Mouse (Mus musculus) kidney, embryonic 15.5 days (tissue): Measurements from ENCODE around the gene Anapc16. TPM values are rescaled to one million over a fixed set of nuclear protein-coding genes. Genes with fewer than 3 reads are reported as not detected.
A peak's percentile ranks its signal among the peaks of the same experiment; 100 is the strongest.

ENCODE experiments used
- ATAC-seq: fragments of 200-750 bp; cut with Nextera tagmentation; replicated peaks from 2 replicates; pipeline ENCODE4 v1.8.0; 2017; ENCODE audit warnings: moderate TSS enrichment; ENCODE audit not compliant: low FRiP score
- H3K27ac ChIP-seq: fragments of 300-500 bp; sonication (generic); 2 replicates; pipeline ENCODE4 v1.5.1; 2015; ENCODE audit warnings: mild to moderate bottlenecking, inconsistent platforms
- H3K27me3 ChIP-seq: fragments of 300-500 bp; sonication (generic); 2 replicates; pipeline ENCODE4 v1.6.1; 2015; ENCODE audit warnings: inconsistent platforms
- H3K36me3 ChIP-seq: fragments of 300-500 bp; sonication (generic); 2 replicates; pipeline ENCODE4 v1.6.1; 2015; ENCODE audit warnings: inconsistent platforms
- H3K4me1 ChIP-seq: fragments of 300-500 bp; sonication (generic); 2 replicates; pipeline ENCODE4 v1.6.1; 2015; ENCODE audit warnings: inconsistent platforms
- H3K4me2 ChIP-seq: fragments of 300-500 bp; sonication (generic); 2 replicates; pipeline ENCODE4 v1.6.1; 2015; ENCODE audit warnings: moderate library complexity, mild to moderate bottlenecking, inconsistent platforms
- H3K4me3 ChIP-seq: fragments of 300-500 bp; sonication (generic); replicated peaks from 2 replicates; pipeline ENCODE4 v1.5.1; 2015; ENCODE audit warnings: mild to moderate bottlenecking, inconsistent platforms
- H3K9ac ChIP-seq: fragments of 300-500 bp; sonication (generic); 2 replicates; pipeline ENCODE4 v1.6.1; 2015; ENCODE audit warnings: mild to moderate bottlenecking, inconsistent platforms
- H3K9me3 ChIP-seq: fragments of 300-500 bp; sonication (generic); replicated peaks from 2 replicates; pipeline ENCODE4 v1.6.1; 2016; ENCODE audit warnings: inconsistent platforms
- WGBS: fragments of 180-500 bp; shearing (Covaris S2); methylation state at CpG from one replicate; pipeline ENCODE4 v1.1.7; 2015; ENCODE audit warnings: mixed read lengths; 5-methylcytosine and 5-hydroxymethylcytosine counted together
- polyA plus RNA-seq: library from polyadenylated mRNA; unstranded; fragments of >200 nt; fragmentation: Nextera tagmentation; extraction: Ambion mirVana; gene quantifications from 2 replicates; pipeline ENCODE4 v1.2.1, GENCODE M21; 2015

The Anapc16 gene
- 102 and 107 TPM in 2 replicates for polyA plus RNA-seq

GRCm38 (mm10) chr10:60002673-60003212 lies at the start of gene Anapc16, which contains the start of gene Ascc1:
Anapc16 (minus strand) TSS chr10:60003135.
Ascc1 (plus strand) TSS chr10:60002805.
- H3K27ac ChIP-seq = peak within 1 kb of the TSS; percentile 100
- H3K4me3 ChIP-seq = peak within 1 kb of the TSS; percentile 75
- peak within 1 kb of the TSS; percentile 80 for H3K9ac ChIP-seq
- H3K36me3 ChIP-seq = peaks cover 29% of the 10 kb centered on the region
- H3K4me2 ChIP-seq = peak within 1 kb of the TSS; percentile 77
- H3K4me1 ChIP-seq = peaks cover 19% of the 10 kb centered on the region
- ATAC-seq = peak; percentile 97
- no peaks in the 10 kb centered on the region for H3K9me3 ChIP-seq
- WGBS = under 1% methylated on average over 51 of the region's 51 CpGs
- H3K27me3 ChIP-seq = no peaks in the 10 kb centered on the region

- H3K4me2 ChIP-seq = no peak overlapping the region
- WGBS = 98% methylated on average over 10 of the region's 10 CpGs
- no peaks in the 10 kb centered on the region for H3K9me3 ChIP-seq
- H3K4me1 ChIP-seq = no peaks in the 10 kb centered on the region
- no peak overlapping the region for H3K27ac ChIP-seq
- H3K4me3 ChIP-seq = no peak overlapping the region
- no peak for ATAC-seq
- no peaks in the 10 kb centered on the region for H3K27me3 ChIP-seq
- H3K36me3 ChIP-seq = peaks cover 21% of the 10 kb centered on the region
- no peak overlapping the region for H3K9ac ChIP-seq
Measured at GRCm38 (mm10) chr10:60050581-60050980, 47.6 kb upstream of the Anapc16 start.

GRCm38 (mm10) chr10:60046696-60047095 lies 43.8 kb upstream of the Anapc16 start:
- no peaks in the 10 kb centered on the region for H3K9me3 ChIP-seq
- H3K9ac ChIP-seq = no peak overlapping the region
- peaks cover 26% of the 10 kb centered on the region for H3K36me3 ChIP-seq
- H3K4me2 ChIP-seq = no peak overlapping the region
- H3K27me3 ChIP-seq = no peaks in the 10 kb centered on the region
- no peaks in the 10 kb centered on the region for H3K4me1 ChIP-seq
- no peak overlapping the region for H3K27ac ChIP-seq
- H3K4me3 ChIP-seq = no peak overlapping the region
- ATAC-seq = no peak
- WGBS = 74% methylated on average over 5 of the region's 5 CpGs

GRCm38 (mm10) chr10:60042350-60042922 lies 39.5 kb upstream of the Anapc16 start:
- 74% methylated on average over 8 of the region's 8 CpGs for WGBS
- Histone ChIP-seq H3K9me3 (no peaks in the 10 kb centered on the region), H3K27ac (no peak overlapping the region), H3K27me3 (no peaks in the 10 kb centered on the region), H3K9ac (no peak overlapping the region), H3K4me3 (no peak overlapping the region), H3K4me1 (no peaks in the 10 kb centered on the region), H3K4me2 (no peak overlapping the region), H3K36me3 (0 out of 2 replicates have a peak, but pooled peaks cover 6% of the 10 kb centered on the region)
- no peak for ATAC-seq

GRCm38 (mm10) chr10:60035744-60036143 lies 32.8 kb upstream of the Anapc16 start:
- H3K4me2 ChIP-seq = no peak overlapping the region
- H3K9me3 ChIP-seq = no peaks in the 10 kb centered on the region
- H3K4me1 ChIP-seq = peaks cover 23% of the 10 kb centered on the region
- no peaks in the 10 kb centered on the region for H3K36me3 ChIP-seq
- no peak overlapping the region for H3K4me3 ChIP-seq
- H3K9ac ChIP-seq = no peak overlapping the region
- 77% methylated on average over 4 of the region's 4 CpGs for WGBS
- H3K27ac ChIP-seq = no peak overlapping the region
- H3K27me3 ChIP-seq = no peaks in the 10 kb centered on the region
- no peak for ATAC-seq

GRCm38 (mm10) chr10:60034621-60035020 lies 31.7 kb upstream of the Anapc16 start:
- Histone ChIP-seq H3K4me2 (no peak overlapping the region), H3K27ac (no peak overlapping the region), H3K9ac (no peak overlapping the region), H3K36me3 (no peaks in the 10 kb centered on the region), H3K9me3 (no peaks in the 10 kb centered on the region), H3K4me3 (no peak overlapping the region), H3K27me3 (no peaks in the 10 kb centered on the region), H3K4me1 (peaks cover 26% of the 10 kb centered on the region)
- WGBS = 82% methylated on average over 3 of the region's 3 CpGs
- no peak for ATAC-seq

GRCm38 (mm10) chr10:60033064-60033463 lies 30.1 kb upstream of the Anapc16 start:
- ATAC-seq = no peak
- Histone ChIP-seq H3K27me3 (no peaks in the 10 kb centered on the region), H3K27ac (no peak overlapping the region), H3K36me3 (no peaks in the 10 kb centered on the region), H3K4me3 (no peak overlapping the region), H3K9me3 (no peaks in the 10 kb centered on the region), H3K4me1 (peaks cover 40% of the 10 kb centered on the region), H3K9ac (no peak overlapping the region), H3K4me2 (no peak overlapping the region)
- WGBS = 42% methylated on average over 5 of the region's 5 CpGs

GRCm38 (mm10) chr10:60032622-60033021 lies 29.7 kb upstream of the Anapc16 start:
- Histone ChIP-seq H3K27me3 (no peaks in the 10 kb centered on the region), H3K4me2 (no peak overlapping the region), H3K4me1 (peaks cover 45% of the 10 kb centered on the region), H3K9me3 (no peaks in the 10 kb centered on the region), H3K27ac (no peak overlapping the region), H3K4me3 (no peak overlapping the region), H3K36me3 (no peaks in the 10 kb centered on the region), H3K9ac (no peak overlapping the region)
- ATAC-seq = no peak; the same call in 1 of the 2 replicates
- WGBS = 67% methylated on average over 2 of the region's 2 CpGs

GRCm38 (mm10) chr10:60031985-60032384 lies 29.1 kb upstream of the Anapc16 start:
- Histone ChIP-seq H3K9ac (no peak overlapping the region), H3K27me3 (no peaks in the 10 kb centered on the region), H3K27ac (no peak overlapping the region), H3K4me2 (no peak overlapping the region), H3K4me1 (peaks cover 51% of the 10 kb centered on the region), H3K36me3 (no peaks in the 10 kb centered on the region), H3K4me3 (no peak overlapping the region), H3K9me3 (no peaks in the 10 kb centered on the region)
- ATAC-seq = no peak
- WGBS = 74% methylated on average over 2 of the region's 2 CpGs

GRCm38 (mm10) chr10:60031562-60031961 lies 28.6 kb upstream of the Anapc16 start:
- WGBS = 59% methylated on average over 8 of the region's 8 CpGs
- Histone ChIP-seq H3K4me2 (no peak overlapping the region), H3K27me3 (no peaks in the 10 kb centered on the region), H3K36me3 (no peaks in the 10 kb centered on the region), H3K4me1 (peaks cover 55% of the 10 kb centered on the region), H3K9ac (no peak overlapping the region), H3K9me3 (no peaks in the 10 kb centered on the region), H3K4me3 (no peak overlapping the region), H3K27ac (no peak overlapping the region)
- ATAC-seq = no peak

- H3K9me3 ChIP-seq = no peaks in the 10 kb centered on the region
- H3K4me3 ChIP-seq = no peak overlapping the region
- no peak overlapping the region for H3K9ac ChIP-seq
- H3K4me2 ChIP-seq = no peak overlapping the region
- WGBS = 74% methylated on average over 4 of the region's 4 CpGs
- peaks cover 61% of the 10 kb centered on the region for H3K4me1 ChIP-seq
- H3K36me3 ChIP-seq = no peaks in the 10 kb centered on the region
- H3K27me3 ChIP-seq = no peaks in the 10 kb centered on the region
- H3K27ac ChIP-seq = peak overlapping the region; percentile 89
- peak; percentile 2; the same call in 1 of the 2 replicates for ATAC-seq
Measured at GRCm38 (mm10) chr10:60029387-60029786, 26.5 kb upstream of the Anapc16 start.

- H3K4me3 ChIP-seq = no peak overlapping the region
- H3K9me3 ChIP-seq = no peaks in the 10 kb centered on the region
- H3K27ac ChIP-seq = peak overlapping the region; percentile 89
- no peaks in the 10 kb centered on the region for H3K27me3 ChIP-seq
- peak; percentile 78 for ATAC-seq
- no peak overlapping the region for H3K9ac ChIP-seq
- H3K4me2 ChIP-seq = no peak overlapping the region
- WGBS = 28% methylated on average over 7 of the region's 7 CpGs
- H3K36me3 ChIP-seq = no peaks in the 10 kb centered on the region
- H3K4me1 ChIP-seq = peaks cover 61% of the 10 kb centered on the region
Measured at GRCm38 (mm10) chr10:60028979-60029378, 26.0 kb upstream of the Anapc16 start.
